Mouse (Mus musculus) liver, embryonic 14.5 days (tissue): ENCODE measurements around the gene Lrrc8d. TPM values are rescaled to one million over a fixed set of nuclear protein-coding genes. Genes with fewer than 3 reads are reported as not detected.
A peak's percentile ranks its signal among the peaks of the same experiment; 100 is the strongest.

Source experiments
- ATAC-seq: fragments of 200-750 bp; cut with Nextera tagmentation; 2 replicates; pipeline ENCODE4 v1.8.0; 2017; ENCODE audit warnings: moderate number of reproducible peaks, mild to moderate bottlenecking, moderate library complexity; ENCODE audit not compliant: insufficient read depth
- DNase-seq, 3 experiments: peaks; one replicate each; pipeline ENCODE4 v3.0.0-alpha.2; 2012 to 2013; ENCODE audit warnings: low read depth in 3 of 3, low spot score in 3 of 3
- H3K27ac ChIP-seq: fragments of 300-500 bp; sonication (generic); 2 replicates; pipeline ENCODE4 v1.5.1; 2014; ENCODE audit warnings: moderate library complexity, mild to moderate bottlenecking, control low read depth, inconsistent platforms
- H3K27me3 ChIP-seq: fragments of 300-500 bp; sonication (generic); 2 replicates; pipeline ENCODE4 v1.6.1; 2014; ENCODE audit warnings: mild to moderate bottlenecking, low read length, moderate library complexity; ENCODE audit not compliant: control insufficient read depth, insufficient read depth
- H3K36me3 ChIP-seq: fragments of 300-500 bp; sonication (generic); replicated peaks from 2 replicates; pipeline ENCODE4 v1.6.1; 2014; ENCODE audit warnings: low read depth; ENCODE audit not compliant: control insufficient read depth, insufficient read depth
- H3K4me1 ChIP-seq, 2 experiments: fragments of 200-500 bp in 1 of 2; fragments of 300-500 bp in 1 of 2; sonication (generic) in 1 of 2; replicated peaks; 2 replicates each; pipeline ENCODE4 v1.6.1; 2012 to 2014; ENCODE audit warnings: antibody characterized with exemption in 1 of 2, inconsistent platforms in 1 of 2, low read length in 1 of 2; ENCODE audit not compliant: control insufficient read depth in 2 of 2, insufficient read depth in 2 of 2
- H3K4me2 ChIP-seq: fragments of 300-500 bp; sonication (generic); 2 replicates; pipeline ENCODE4 v1.6.1; 2014; ENCODE audit warnings: low read depth, mild to moderate bottlenecking, control low read depth, moderate library complexity
- H3K4me3 ChIP-seq, 2 experiments: fragments of 200-500 bp in 1 of 2; fragments of 300-500 bp in 1 of 2; sonication (generic) in 1 of 2; 2 replicates each; pipeline ENCODE4 v1.5.1; 2012 to 2014; ENCODE audit warnings: low read depth in 2 of 2, low read length in 2 of 2, mild to moderate bottlenecking in 2 of 2, control low read depth in 1 of 2, inconsistent platforms in 1 of 2, moderate library complexity in 1 of 2; ENCODE audit not compliant: insufficient read depth in 1 of 2
- H3K9ac ChIP-seq: fragments of 300-500 bp; sonication (generic); replicated peaks from 2 replicates; pipeline ENCODE4 v1.6.1; 2014; ENCODE audit warnings: mild to moderate bottlenecking, control low read depth, moderate library complexity
- H3K9me3 ChIP-seq: fragments of 300-500 bp; sonication (generic); 2 replicates; pipeline ENCODE4 v1.6.1; 2016; ENCODE audit warnings: low read length, mixed read lengths; ENCODE audit not compliant: control insufficient read depth
- CTCF ChIP-seq: IDR thresholded peaks from 2 replicates; pipeline ENCODE4 v1.5.1; 2016; ENCODE audit warnings: antibody characterized with exemption, low read depth, control low read depth
- EP300 ChIP-seq: IDR thresholded peaks from 2 replicates; pipeline ENCODE4 v1.6.1; 2016; ENCODE audit warnings: antibody characterized with exemption, low read depth
- WGBS: fragments of 180-500 bp; shearing (Covaris S2); extraction: QIAGEN DNeasy Blood & Tissue Kit; methylation state at CpG from one replicate; pipeline ENCODE4 v1.1.7; 2014; ENCODE audit not compliant: insufficient replicate concordance; 5-methylcytosine and 5-hydroxymethylcytosine counted together
- polyA plus RNA-seq, 2 experiments: library from polyadenylated mRNA; depleted of rRNA in 1 of 2; stranded (reverse) in 1 of 2; unstranded in 1 of 2; fragments of >200 nt; fragmentation: Nextera tagmentation in 1 of 2; extraction: Ambion mirVana in 1 of 2; gene quantifications; 2 replicates each; pipeline versions ENCODE4 v1.2.1 to v1.2.3; 2012 to 2014

Lrrc8d gene
- polyA plus RNA-seq, 2 experiments = 3.3 to 7.8 TPM

DNA sequence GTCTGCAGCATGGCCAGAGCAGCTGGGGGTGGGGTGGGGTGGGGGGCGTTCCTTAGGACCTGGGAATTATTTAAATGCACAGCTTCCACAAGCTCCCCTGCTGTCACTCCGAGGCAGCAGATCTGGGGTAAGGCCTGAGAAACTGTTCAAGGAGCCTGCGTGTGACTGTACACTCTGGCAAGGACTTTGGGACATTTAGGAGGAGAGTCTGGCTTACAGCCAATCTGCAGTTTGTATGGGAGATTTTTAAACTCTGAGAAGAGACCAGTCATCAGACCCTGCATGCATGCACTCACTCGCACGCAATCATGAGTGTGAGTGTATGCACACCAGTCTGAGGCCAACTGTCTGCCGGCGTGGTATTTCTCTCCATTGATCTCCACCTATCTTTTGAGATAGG, 17.5 kb downstream of the Lrrc8d start:
- peak overlapping the region; percentile 50 for H3K27ac ChIP-seq
- H3K9ac ChIP-seq = no peak overlapping the region; the same call in 1 of the 2 replicates
- DNase-seq (no peak), ATAC-seq (no peak)
- no peaks in the 10 kb centered on the region for H3K9me3 ChIP-seq
- H3K36me3 ChIP-seq = no peaks in the 10 kb centered on the region
- H3K4me1 ChIP-seq = peaks cover 10 to 56% of the 10 kb centered on the region in 2 experiments
- H3K27me3 ChIP-seq = no peaks in the 10 kb centered on the region
- H3K4me2 ChIP-seq = peak overlapping the region; percentile 58; the same call in 1 of the 2 replicates
- H3K4me3 ChIP-seq = no peak overlapping the region
- 36% methylated on average over 7 of the region's 7 CpGs for whole genome bisulfite sequencing
- TF ChIP-seq EP300 = no peak
- no peak for TF ChIP-seq CTCF

DNA sequence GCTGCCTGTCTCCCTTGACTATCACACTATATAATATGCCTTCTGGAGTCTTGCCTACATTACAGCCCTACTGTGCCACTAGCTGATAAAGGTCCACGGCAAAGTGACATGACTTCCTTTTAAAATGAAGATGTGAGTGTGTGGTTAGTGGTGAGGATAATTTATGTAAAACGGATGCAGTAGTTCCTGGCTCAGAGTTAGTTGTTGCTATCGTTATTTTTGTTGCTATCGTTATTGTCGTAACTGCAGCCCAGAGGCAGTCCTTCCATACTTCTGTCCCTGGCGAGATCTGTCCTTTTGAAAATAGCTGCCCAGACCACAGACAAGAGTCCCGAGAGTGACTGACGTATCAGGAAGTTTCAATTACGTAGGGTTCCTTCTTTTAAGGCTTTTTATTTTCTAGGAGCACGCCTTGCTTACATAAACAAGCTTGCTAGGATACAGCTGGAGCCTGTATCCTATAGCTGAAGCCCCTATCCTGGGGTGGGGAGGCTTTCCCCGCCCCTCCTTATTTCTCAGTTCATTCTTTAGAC, 18.4 kb downstream of the Lrrc8d start:
- H3K36me3 ChIP-seq = no peaks in the 10 kb centered on the region
- TF ChIP-seq CTCF = no peak
- peak; percentile 67 for TF ChIP-seq EP300
- WGBS = 9% methylated on average over 11 of the region's 11 CpGs
- ATAC-seq (peak; percentile 77), DNase-seq (peak in 1 of 3 experiments; percentile 50)
- peak overlapping the region; percentile 58 for H3K4me2 ChIP-seq
- H3K4me1 ChIP-seq = peaks cover 10 to 56% of the 10 kb centered on the region in 2 experiments
- H3K4me3 ChIP-seq = peak overlapping the region; percentile 3 to 27
- no peaks in the 10 kb centered on the region for H3K9me3 ChIP-seq
- H3K9ac ChIP-seq = peak overlapping the region; percentile 48
- peak overlapping the region; percentile 50 for H3K27ac ChIP-seq
- H3K27me3 ChIP-seq = no peaks in the 10 kb centered on the region

DNA sequence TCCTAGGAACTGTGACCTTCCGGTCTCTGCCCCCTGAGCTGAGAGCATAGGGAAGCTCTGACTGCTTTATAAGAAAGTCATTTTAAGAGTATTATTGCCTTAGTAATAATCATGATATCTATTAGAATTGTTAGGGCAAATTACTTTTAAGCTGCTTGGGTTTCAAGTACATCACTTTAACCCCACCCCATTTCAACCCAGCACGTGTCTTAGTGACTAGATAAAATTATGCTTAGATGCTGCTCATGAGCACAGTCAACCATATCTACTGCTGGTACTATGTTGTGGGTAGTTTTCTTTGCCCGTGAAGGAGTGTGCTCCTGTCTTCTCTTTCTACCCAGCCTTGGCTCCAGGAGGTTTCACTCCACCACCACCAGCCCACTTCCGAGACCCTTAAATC, 21.5 kb downstream of the Lrrc8d start:
- WGBS = 50% methylated on average over 4 of the region's 4 CpGs
- no peaks in the 10 kb centered on the region for H3K9me3 ChIP-seq
- H3K4me3 ChIP-seq = no peak overlapping the region
- no peak overlapping the region for H3K27ac ChIP-seq
- H3K9ac ChIP-seq = no peak overlapping the region
- no peak for DNase-seq
- peaks cover 10 to 40% of the 10 kb centered on the region in 2 experiments for H3K4me1 ChIP-seq
- H3K27me3 ChIP-seq = no peaks in the 10 kb centered on the region
- ATAC-seq = no peak
- no peaks in the 10 kb centered on the region for H3K36me3 ChIP-seq
- TF ChIP-seq EP300 = no peak
- TF ChIP-seq CTCF = no peak
- no peak overlapping the region for H3K4me2 ChIP-seq

DNA sequence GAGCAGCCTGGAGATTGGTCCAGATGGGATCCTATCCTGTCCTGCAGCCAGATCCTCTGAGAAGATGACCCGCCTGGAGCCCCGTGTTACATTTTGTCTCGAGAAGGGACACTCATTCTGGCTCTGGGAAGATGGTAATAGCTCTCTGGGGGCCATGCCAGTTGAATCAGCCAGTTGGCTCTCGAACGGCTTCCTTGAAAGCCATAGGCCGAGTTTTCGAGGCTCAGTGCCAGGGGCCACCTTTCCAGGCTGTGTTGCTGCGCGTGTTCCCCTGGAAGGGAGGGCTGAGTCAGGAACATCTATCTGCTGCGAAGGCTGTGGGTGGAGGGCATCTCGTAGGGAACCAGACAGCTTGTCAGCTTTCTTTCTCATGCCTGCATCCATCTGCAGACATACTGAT, 23.0 kb downstream of the Lrrc8d start:
- WGBS = 71% methylated on average over 11 of the region's 11 CpGs
- Histone ChIP-seq H3K4me1 (peaks cover 6 to 28% of the 10 kb centered on the region in 2 experiments), H3K9ac (no peak overlapping the region), H3K9me3 (no peaks in the 10 kb centered on the region), H3K4me2 (no peak overlapping the region), H3K4me3 (no peak overlapping the region), H3K27ac (no peak overlapping the region), H3K36me3 (no peaks in the 10 kb centered on the region), H3K27me3 (no peaks in the 10 kb centered on the region)
- ATAC-seq (no peak), DNase-seq (no peak)
- TF ChIP-seq EP300 (no peak), CTCF (no peak)

DNA sequence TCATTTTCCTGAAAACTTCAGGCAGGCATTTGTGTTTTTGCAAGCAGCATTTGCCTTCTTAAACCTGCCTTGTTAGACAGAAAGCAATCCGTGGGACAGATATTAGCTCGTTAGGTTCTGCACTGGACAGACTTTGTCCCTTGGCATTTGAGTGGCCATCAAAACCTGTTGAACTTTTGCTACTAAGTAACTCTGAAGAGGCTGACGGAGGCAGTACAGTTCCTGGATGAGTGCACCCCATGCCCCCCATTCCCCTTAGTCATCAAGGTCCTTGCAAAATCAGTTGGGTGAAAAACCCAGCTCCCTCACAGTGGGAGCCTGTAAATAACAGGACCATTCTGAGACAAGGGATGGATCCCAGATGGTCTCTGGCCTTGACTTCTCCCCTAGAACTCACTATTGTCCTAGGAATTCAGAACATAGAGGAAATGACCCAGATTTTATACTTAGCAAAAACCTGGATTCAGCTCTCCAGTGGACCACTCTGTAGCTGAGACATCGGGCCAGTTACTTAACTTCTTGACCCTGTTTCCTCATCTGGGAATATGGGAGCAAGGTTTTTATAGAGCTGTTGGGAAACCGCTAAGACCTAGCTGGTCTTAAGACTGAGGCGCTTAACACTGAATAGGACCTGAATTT, 30.5 kb downstream of the Lrrc8d start:
- no peak overlapping the region for H3K27ac ChIP-seq

More for the DNA sequence above, 30.5 kb downstream of the Lrrc8d start:
- Histone ChIP-seq H3K9ac (no peak overlapping the region; the same call in 1 of the 2 replicates), H3K9me3 (no peaks in the 10 kb centered on the region), H3K4me1 (peaks cover 17 to 30% of the 10 kb centered on the region in 2 experiments), H3K27me3 (no peaks in the 10 kb centered on the region), H3K4me2 (no peak overlapping the region), H3K36me3 (no peaks in the 10 kb centered on the region), H3K4me3 (no peak overlapping the region)
- no peak for TF ChIP-seq EP300
- no peak for TF ChIP-seq CTCF
- DNase-seq (no peak), ATAC-seq (no peak)
- 81% methylated on average over 6 of the region's 6 CpGs for WGBS
